Mouse (Mus musculus): ENCODE data around the gene Ccdc130. TPM values are rescaled to one million over a fixed set of nuclear protein-coding genes. Genes with fewer than 3 reads are reported as not detected.

The Ccdc130 gene
- polyA plus RNA-seq, 1 experiment from 2014 or later: 21.0 TPM

- Histone ChIP-seq H3K27ac (ENCODE audit: low read depth, low read length) (no peak overlapping the region), H3K9ac (ENCODE audit: low read length) (no peak overlapping the region), H3K4me2 (ENCODE audit: low read depth, low read length, severe bottlenecking) (no peak overlapping the region), H3K36me3 (ENCODE audit: control insufficient read depth, insufficient read depth, low read length) (peaks cover 12% of the 10 kb centered on the region), H3K4me1 (replicated peaks; ENCODE audit: control insufficient read depth, insufficient read depth, low read length) (0 out of 2 replicates have a peak, but pooled peaks cover 4% of the 10 kb centered on the region), H3K27me3 (ENCODE audit: control insufficient read depth, insufficient read depth, low read length) (no peaks in the 10 kb centered on the region), H3K4me3 (ENCODE audit: low read depth, low read length) (no peak overlapping the region), H3K9me3 (ENCODE audit: control insufficient read depth, low read length) (no peaks in the 10 kb centered on the region)
- no peak for DNase-seq (ENCODE audit: low spot score)
- WGBS: 92% methylated on average over 31 of the region's 31 CpGs
- ATAC-seq (replicated peaks; ENCODE audit: low FRiP score): no peak
Measured at GRCm38 (mm10) chr8:84211881-84212563, 58.2 kb downstream of the Ccdc130 start.

- 90% methylated on average over 3 of the region's 3 CpGs for WGBS
Measured at GRCm38 (mm10) chr8:84211202-84211601, 59.0 kb downstream of the Ccdc130 start.

GRCm38 (mm10) chr8:84210167-84210791, 59.9 kb downstream of the Ccdc130 start:
- H3K9me3 ChIP-seq (ENCODE audit: control insufficient read depth, low read length): no peaks in the 10 kb centered on the region
- no peak overlapping the region for H3K4me2 ChIP-seq (ENCODE audit: low read depth, low read length, severe bottlenecking)
- H3K4me1 ChIP-seq (replicated peaks; ENCODE audit: control insufficient read depth, insufficient read depth, low read length): 0 out of 2 replicates have a peak, but pooled peaks cover 4% of the 10 kb centered on the region
- H3K27ac ChIP-seq (ENCODE audit: low read depth, low read length): no peak overlapping the region
- no peaks in the 10 kb centered on the region for H3K27me3 ChIP-seq (ENCODE audit: control insufficient read depth, insufficient read depth, low read length)
- no peak overlapping the region for H3K9ac ChIP-seq (ENCODE audit: low read length)
- ATAC-seq (replicated peaks; ENCODE audit: low FRiP score) (peak; percentile 43; the same call in 1 of the 2 replicates), DNase-seq (ENCODE audit: low spot score) (peak; percentile 90)
- peaks cover 5% of the 10 kb centered on the region; the same call in 1 of the 2 replicates for H3K36me3 ChIP-seq (ENCODE audit: control insufficient read depth, insufficient read depth, low read length)
- no peak overlapping the region for H3K4me3 ChIP-seq (ENCODE audit: low read depth, low read length)
- WGBS: 51% methylated on average over 34 of the region's 34 CpGs

More at GRCm38 (mm10) chr8:84211202-84211601, 59.0 kb downstream of the Ccdc130 start:
- Histone ChIP-seq H3K36me3 (ENCODE audit: control insufficient read depth, insufficient read depth, low read length) (peaks cover 8% of the 10 kb centered on the region), H3K9me3 (ENCODE audit: control insufficient read depth, low read length) (no peaks in the 10 kb centered on the region), H3K4me1 (replicated peaks; ENCODE audit: control insufficient read depth, insufficient read depth, low read length) (0 out of 2 replicates have a peak, but pooled peaks cover 4% of the 10 kb centered on the region), H3K27me3 (ENCODE audit: control insufficient read depth, insufficient read depth, low read length) (no peaks in the 10 kb centered on the region), H3K9ac (ENCODE audit: low read length) (no peak overlapping the region), H3K4me3 (ENCODE audit: low read depth, low read length) (no peak overlapping the region), H3K4me2 (ENCODE audit: low read depth, low read length, severe bottlenecking) (no peak overlapping the region), H3K27ac (ENCODE audit: low read depth, low read length) (no peak overlapping the region)
- ATAC-seq (replicated peaks; ENCODE audit: low FRiP score): no peak
- no peak for DNase-seq (ENCODE audit: low spot score)

- H3K27ac ChIP-seq (ENCODE audit: low read depth, low read length): no peak overlapping the region
- 38% methylated on average over 17 of the region's 17 CpGs for WGBS
- H3K4me1 ChIP-seq (replicated peaks; ENCODE audit: control insufficient read depth, insufficient read depth, low read length): peaks cover 9% of the 10 kb centered on the region; the same call in 1 of the 2 replicates
- ATAC-seq (replicated peaks; ENCODE audit: low FRiP score): no peak
- H3K4me3 ChIP-seq (ENCODE audit: low read depth, low read length): no peak overlapping the region
- H3K27me3 ChIP-seq (ENCODE audit: control insufficient read depth, insufficient read depth, low read length): no peaks in the 10 kb centered on the region
- DNase-seq (ENCODE audit: low spot score): no peak
- peaks cover 4% of the 10 kb centered on the region; the same call in 1 of the 2 replicates for H3K36me3 ChIP-seq (ENCODE audit: control insufficient read depth, insufficient read depth, low read length)
- no peak overlapping the region for H3K4me2 ChIP-seq (ENCODE audit: low read depth, low read length, severe bottlenecking)
- no peaks in the 10 kb centered on the region for H3K9me3 ChIP-seq (ENCODE audit: control insufficient read depth, low read length)
- 0 out of 2 replicates have a peak overlapping the region, but pooled peaks have one; percentile 23 for H3K9ac ChIP-seq (ENCODE audit: low read length)
Measured at GRCm38 (mm10) chr8:84208381-84209380, 61.5 kb downstream of the Ccdc130 start.

- Histone ChIP-seq H3K36me3 (ENCODE audit: control insufficient read depth, insufficient read depth, low read length) (0 out of 2 replicates have a peak, but pooled peaks cover 2% of the 10 kb centered on the region), H3K4me1 (replicated peaks; ENCODE audit: control insufficient read depth, insufficient read depth, low read length) (peaks cover 16% of the 10 kb centered on the region), H3K9me3 (ENCODE audit: control insufficient read depth, low read length) (no peaks in the 10 kb centered on the region), H3K4me2 (ENCODE audit: low read depth, low read length, severe bottlenecking) (no peak overlapping the region), H3K9ac (ENCODE audit: low read length) (no peak overlapping the region), H3K27me3 (ENCODE audit: control insufficient read depth, insufficient read depth, low read length) (no peaks in the 10 kb centered on the region), H3K4me3 (ENCODE audit: low read depth, low read length) (no peak overlapping the region), H3K27ac (ENCODE audit: low read depth, low read length) (no peak overlapping the region)
- no peak for ATAC-seq (replicated peaks; ENCODE audit: low FRiP score)
- no peak for DNase-seq (ENCODE audit: low spot score)
- 66% methylated on average over 7 of the region's 7 CpGs for WGBS
Measured at GRCm38 (mm10) chr8:84207811-84208210, 62.4 kb downstream of the Ccdc130 start.

MicroRNA genes within 50 kb of the gene (microRNA counts, 519-probe panel; counts per million panel counts)
- microRNA mmu-miR-23a: 4,617 counts per million, percentile 42 among the panel's probes with 10 or more counts
- microRNA mmu-miR-27a: 5,542 counts per million, percentile 71 among the panel's probes with 10 or more counts

Small RNAs within 50 kb of the gene (microRNA-seq; reads per million reads assigned to microRNA genes)
- 8,806 reads per million, percentile 90 among the genes with 10 or more reads in this experiment for gene Mir23a (ENCODE audit: insufficient number of aligned reads)
- not detected for gene Mir24-2 (ENCODE audit: insufficient number of aligned reads)
- gene Mir27a (ENCODE audit: insufficient number of aligned reads): 194 reads per million, percentile 44 among the genes with 10 or more reads in this experiment
- not detected for gene Mir3074-2 (ENCODE audit: insufficient number of aligned reads)

Other genes with a start within 250 kb of the Ccdc130 start
- gene Palm3, start 248.9 kb downstream of the Ccdc130 start, polyA plus RNA-seq (2014; fragmentation: Nextera tagmentation; extraction: Ambion mirVana): 2.5 and 4.4 TPM in 2 replicates
- 0.19 and 0.24 TPM in 2 replicates for gene Il27ra, start 227.8 kb downstream of the Ccdc130 start, polyA plus RNA-seq (2014; fragmentation: Nextera tagmentation; extraction: Ambion mirVana)
- not detected in 2 replicates for gene Rln3, start 225.4 kb downstream of the Ccdc130 start, polyA plus RNA-seq (2014; fragmentation: Nextera tagmentation; extraction: Ambion mirVana)
- gene Gm10643, start 205.2 kb downstream of the Ccdc130 start, polyA plus RNA-seq (2014; fragmentation: Nextera tagmentation; extraction: Ambion mirVana): 1.4 and 1.6 TPM in 2 replicates
- gene Rfx1, start 203.5 kb downstream of the Ccdc130 start, polyA plus RNA-seq (2014; fragmentation: Nextera tagmentation; extraction: Ambion mirVana): 11.0 and 11.5 TPM in 2 replicates
- 14.4 and 14.5 TPM in 2 replicates for gene Dcaf15, start 165.6 kb downstream of the Ccdc130 start, polyA plus RNA-seq (2014; fragmentation: Nextera tagmentation; extraction: Ambion mirVana)
- gene Podnl1, start 144.4 kb downstream of the Ccdc130 start, polyA plus RNA-seq (2014; fragmentation: Nextera tagmentation; extraction: Ambion mirVana): 0.17 and 0.21 TPM in 2 replicates
- 16.0 and 17.1 TPM in 2 replicates for gene Cc2d1a, start 122.4 kb downstream of the Ccdc130 start, polyA plus RNA-seq (2014; fragmentation: Nextera tagmentation; extraction: Ambion mirVana)
- gene 4930432K21Rik, start 122.4 kb downstream of the Ccdc130 start, polyA plus RNA-seq (2014; fragmentation: Nextera tagmentation; extraction: Ambion mirVana): 1.2 and 1.5 TPM in 2 replicates
- 2.9 and 5.0 TPM in 2 replicates for gene Nanos3, start 85.2 kb downstream of the Ccdc130 start, polyA plus RNA-seq (2014; fragmentation: Nextera tagmentation; extraction: Ambion mirVana)
- 34.7 and 37.1 TPM in 2 replicates for gene Zswim4, start 33.3 kb downstream of the Ccdc130 start, polyA plus RNA-seq (2014; fragmentation: Nextera tagmentation; extraction: Ambion mirVana)
- 277 and 303 TPM in 2 replicates for gene D8Ertd738e, start 20.7 kb downstream of the Ccdc130 start, polyA plus RNA-seq (2014; fragmentation: Nextera tagmentation; extraction: Ambion mirVana)
- gene Mri1, start 13.1 kb downstream of the Ccdc130 start, polyA plus RNA-seq (2014; fragmentation: Nextera tagmentation; extraction: Ambion mirVana): 52.0 and 59.6 TPM in 2 replicates
- 6.9 and 7.7 TPM in 2 replicates for gene Cacna1a, start 118.1 kb upstream of the Ccdc130 start, polyA plus RNA-seq (2014; fragmentation: Nextera tagmentation; extraction: Ambion mirVana)